Mouse (Mus musculus) layer of hippocampus, adult 2 months (tissue): Measurements from ENCODE around the gene Topbp1. TPM values are rescaled to one million over a fixed set of nuclear protein-coding genes. Genes with fewer than 3 reads are reported as not detected.

ENCODE experiments used
- DNase-seq, 2 experiments: peaks; one replicate each; pipeline ENCODE4 v3.0.0; 2022; ENCODE audit warnings: low spot score in 2 of 2
- H3K27ac ChIP-seq: fragments of 200-600 bp; 2 replicates; pipeline ENCODE4 v1.8.1; 2022
- H3K4me3 ChIP-seq: fragments of 200-600 bp; 2 replicates; pipeline ENCODE4 v1.8.1; 2022; ENCODE audit warnings: mild to moderate bottlenecking
- CTCF ChIP-seq: fragments of 200-600 bp; conservative IDR thresholded peaks from 2 replicates; pipeline ENCODE4 v1.8.1; 2022; ENCODE audit warnings: antibody characterized with exemption, mild to moderate bottlenecking, moderate library complexity
- total RNA-seq, 2 experiments: library from RNA; stranded (reverse); gene quantifications; 2 replicates each; pipeline ENCODE4 v1.2.3; 2021

The Topbp1 gene
- total RNA-seq, 2 experiments from 2014 or later, result 22.4 to 22.7 TPM

GRCm38 (mm10) chr9:103363730-103364417, 58.9 kb downstream of the Topbp1 start:
- H3K4me3 ChIP-seq, result peak overlapping the region; percentile 83
- no peak for DNase-seq
- peak overlapping the region; percentile 92 for H3K27ac ChIP-seq
- TF ChIP-seq CTCF, result peak; percentile 27; the same call in 1 of the 2 replicates

GRCm38 (mm10) chr9:103364601-103365289, 59.7 kb downstream of the Topbp1 start:
- peak overlapping the region; percentile 92 for H3K27ac ChIP-seq
- H3K4me3 ChIP-seq, result peak overlapping the region; percentile 83
- peak in 1 of 2 experiments; percentile 40 for DNase-seq
- no peak for TF ChIP-seq CTCF

- H3K4me3 ChIP-seq, result peak within 1 kb of the TSS; percentile 83
- TF ChIP-seq CTCF, result no peak; the same call in 1 of the 2 replicates
- H3K27ac ChIP-seq, result peak within 1 kb of the TSS; percentile 92
- peak; percentile 98 to 100 for DNase-seq
Measured at GRCm38 (mm10) chr9:103365290-103366247, 60.6 kb downstream of the Topbp1 start, which contains the start of gene Cdv3. Cdv3 (minus strand) TSS chr9:103365840.

GRCm38 (mm10) chr9:103366356-103366755, 61.3 kb downstream of the Topbp1 start:
- TF ChIP-seq CTCF, result no peak
- Histone ChIP-seq H3K27ac (peak overlapping the region; percentile 91), H3K4me3 (peak overlapping the region; percentile 56)
- no peak for DNase-seq

GRCm38 (mm10) chr9:103369951-103370350, 64.9 kb downstream of the Topbp1 start:
- H3K27ac ChIP-seq, result no peak overlapping the region
- no peak for DNase-seq
- no peak for TF ChIP-seq CTCF
- H3K4me3 ChIP-seq, result no peak overlapping the region

GRCm38 (mm10) chr9:103372271-103373010, 67.4 kb downstream of the Topbp1 start:
- Histone ChIP-seq H3K27ac (no peak overlapping the region), H3K4me3 (no peak overlapping the region)
- no peak for TF ChIP-seq CTCF
- DNase-seq, result no peak

- Histone ChIP-seq H3K4me3 (no peak overlapping the region), H3K27ac (no peak overlapping the region)
- DNase-seq, result no peak
- TF ChIP-seq CTCF, result no peak
Measured at GRCm38 (mm10) chr9:103376346-103377320, 71.6 kb downstream of the Topbp1 start.

- no peak for DNase-seq
- TF ChIP-seq CTCF, result no peak
- H3K4me3 ChIP-seq, result no peak overlapping the region
- no peak overlapping the region for H3K27ac ChIP-seq
Measured at GRCm38 (mm10) chr9:103378686-103379085, 73.7 kb downstream of the Topbp1 start.

- no peak for DNase-seq
- no peak overlapping the region for H3K4me3 ChIP-seq
- TF ChIP-seq CTCF, result no peak
- H3K27ac ChIP-seq, result no peak overlapping the region
Measured at GRCm38 (mm10) chr9:103379199-103379598, 74.2 kb downstream of the Topbp1 start.

- Histone ChIP-seq H3K27ac (no peak overlapping the region), H3K4me3 (no peak overlapping the region)
- TF ChIP-seq CTCF, result no peak
- DNase-seq, result no peak
Measured at GRCm38 (mm10) chr9:103380566-103380965, 75.6 kb downstream of the Topbp1 start.

GRCm38 (mm10) chr9:103382989-103383388, 78.0 kb downstream of the Topbp1 start:
- no peak for TF ChIP-seq CTCF
- no peak overlapping the region for H3K4me3 ChIP-seq
- DNase-seq, result no peak
- H3K27ac ChIP-seq, result no peak overlapping the region
